Mouse (Mus musculus) midbrain, embryonic 16.5 days (tissue): ENCODE measurements around the gene Cd151. TPM values are rescaled to one million over a fixed set of nuclear protein-coding genes. Genes with fewer than 3 reads are reported as not detected.
A peak's percentile ranks its signal among the peaks of the same experiment; 100 is the strongest.

Experiments used
- ATAC-seq: fragments of 200-750 bp; cut with Nextera tagmentation; 2 replicates; pipeline ENCODE4 v1.8.0; 2017; ENCODE audit warnings: moderate TSS enrichment
- H3K27ac ChIP-seq: fragments of 300-500 bp; sonication (generic); 2 replicates; pipeline ENCODE4 v1.5.1; 2014; ENCODE audit warnings: mild to moderate bottlenecking, low read length, mixed read lengths
- H3K27me3 ChIP-seq: fragments of 300-500 bp; sonication (generic); 2 replicates; pipeline ENCODE4 v1.6.1; 2014; ENCODE audit warnings: low read depth, low read length, mixed read lengths; ENCODE audit not compliant: control insufficient read depth, insufficient read depth
- H3K36me3 ChIP-seq: fragments of 300-500 bp; sonication (generic); 2 replicates; pipeline ENCODE4 v1.6.1; 2014; ENCODE audit warnings: mild to moderate bottlenecking, low read length, moderate library complexity, mixed read lengths; ENCODE audit not compliant: control insufficient read depth, insufficient read depth
- H3K4me1 ChIP-seq: fragments of 300-500 bp; sonication (generic); 2 replicates; pipeline ENCODE4 v1.6.1; 2014; ENCODE audit warnings: mild to moderate bottlenecking, low read length, mixed read lengths; ENCODE audit not compliant: control insufficient read depth, insufficient read depth
- H3K4me2 ChIP-seq: fragments of 300-500 bp; sonication (generic); 2 replicates; pipeline ENCODE4 v1.6.1; 2014; ENCODE audit warnings: mild to moderate bottlenecking, low read length, mixed read lengths
- H3K4me3 ChIP-seq: fragments of 300-500 bp; sonication (generic); 2 replicates; pipeline ENCODE4 v1.5.1; 2014; ENCODE audit warnings: low read depth, mild to moderate bottlenecking, low read length, moderate library complexity, mixed read lengths
- H3K9ac ChIP-seq: fragments of 300-500 bp; sonication (generic); 2 replicates; pipeline ENCODE4 v1.6.1; 2014; ENCODE audit warnings: low read depth, low read length, mixed read lengths
- H3K9me3 ChIP-seq: fragments of 300-500 bp; sonication (generic); replicated peaks from 2 replicates; pipeline ENCODE4 v1.6.1; 2014; ENCODE audit warnings: mild to moderate bottlenecking, low read length, mixed read lengths; ENCODE audit not compliant: control insufficient read depth, poor library complexity, severe bottlenecking
- WGBS: fragments of 180-500 bp; shearing (Covaris S2); extraction: QIAGEN DNeasy Blood & Tissue Kit; methylation state at CpG from one replicate; pipeline ENCODE4 v1.1.7; 2014; 5-methylcytosine and 5-hydroxymethylcytosine counted together
- polyA plus RNA-seq: library from polyadenylated mRNA; unstranded; fragments of >200 nt; fragmentation: Nextera tagmentation; extraction: Ambion mirVana; gene quantifications from 2 replicates; pipeline ENCODE4 v1.2.1, GENCODE M21; 2015

Gene Cd151
- polyA plus RNA-seq, 1 experiment from 2014 or later, result 17.1 TPM

DNA sequence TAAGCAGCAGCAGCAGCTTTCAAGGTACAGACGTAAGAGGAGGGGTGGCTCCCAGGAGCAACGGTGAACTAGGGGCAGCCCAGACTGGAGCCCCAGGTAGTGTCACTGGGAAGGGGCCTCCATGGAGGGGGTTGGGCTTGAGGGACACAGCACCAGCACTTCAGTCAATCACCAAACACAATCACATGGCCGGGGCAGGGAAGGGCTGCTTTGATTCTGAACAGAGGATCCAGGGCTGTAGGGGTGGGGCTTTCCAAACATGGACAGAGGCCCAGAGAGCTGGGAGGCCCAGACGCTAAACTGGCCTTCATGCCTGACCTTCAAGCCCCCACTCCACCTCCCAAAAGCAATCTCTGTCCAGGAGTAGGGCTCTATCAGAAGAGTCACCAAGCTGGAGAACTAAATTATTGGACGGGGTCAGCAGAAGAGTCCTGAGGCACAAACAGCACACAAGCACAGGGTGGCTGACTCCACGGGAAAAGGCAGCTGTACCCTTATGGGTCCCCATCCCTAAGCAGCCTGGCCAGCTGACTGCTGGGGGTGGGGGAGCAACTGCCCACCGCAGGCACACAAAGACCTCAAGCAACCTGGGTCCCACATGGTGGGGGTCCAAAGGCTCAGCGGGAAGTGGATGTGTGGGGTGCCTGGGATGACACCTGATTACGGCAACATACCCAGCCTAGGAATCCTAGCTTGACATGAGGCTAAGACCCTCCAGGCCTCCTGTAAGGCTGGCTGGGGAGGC lies 37.2 kb upstream of the Cd151 start:
- H3K9ac ChIP-seq, result peak overlapping the region; percentile 86
- no peaks in the 10 kb centered on the region for H3K27me3 ChIP-seq
- no peak overlapping the region; the same call in 1 of the 2 replicates for H3K27ac ChIP-seq
- ATAC-seq, result 0 out of 2 replicates have a peak, but pooled peaks have one; percentile 12
- H3K9me3 ChIP-seq, result no peaks in the 10 kb centered on the region
- 61% methylated on average over 9 of the region's 9 CpGs for WGBS
- H3K4me1 ChIP-seq, result peaks cover 34% of the 10 kb centered on the region
- H3K4me2 ChIP-seq, result peak overlapping the region; percentile 76
- H3K4me3 ChIP-seq, result peak overlapping the region; percentile 55
- peaks cover 41% of the 10 kb centered on the region for H3K36me3 ChIP-seq

DNA sequence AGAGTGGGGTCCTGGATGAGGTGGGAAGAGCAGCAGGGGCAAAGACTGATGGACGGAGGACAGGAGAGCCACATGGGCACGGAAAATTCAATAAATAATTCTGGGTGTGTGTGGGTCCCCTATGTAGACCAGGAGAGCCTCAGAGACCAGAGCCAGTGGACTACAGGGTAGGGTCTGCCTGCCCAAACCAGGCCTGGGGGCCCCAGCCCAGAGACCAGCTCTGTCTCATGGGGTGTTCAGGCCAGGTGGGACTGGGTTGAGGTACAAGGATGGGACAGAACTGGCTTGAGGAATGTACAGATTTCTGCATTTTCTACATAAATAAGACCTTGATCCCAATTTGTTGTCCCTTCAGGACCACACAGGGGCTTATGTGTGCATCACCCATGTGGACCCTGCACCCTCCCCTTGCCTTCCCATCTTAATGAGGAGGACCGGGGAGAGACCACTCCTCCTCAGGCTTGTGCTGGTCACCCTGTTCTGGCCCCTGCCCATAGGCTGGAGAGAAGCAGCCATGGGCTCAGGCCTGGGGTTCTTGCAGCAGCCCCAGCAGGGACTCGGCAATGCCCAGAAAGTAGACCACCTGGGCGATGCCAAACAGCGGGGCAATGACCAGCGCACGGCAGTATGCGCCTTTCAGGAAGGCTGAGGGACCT lies 36.5 kb upstream of the Cd151 start:
- Histone ChIP-seq H3K9me3 (no peaks in the 10 kb centered on the region), H3K4me3 (no peak overlapping the region), H3K4me2 (no peak overlapping the region), H3K27ac (no peak overlapping the region), H3K36me3 (peaks cover 41% of the 10 kb centered on the region), H3K4me1 (peaks cover 40% of the 10 kb centered on the region), H3K27me3 (no peaks in the 10 kb centered on the region), H3K9ac (no peak overlapping the region)
- WGBS, result 95% methylated on average over 9 of the region's 9 CpGs
- ATAC-seq, result no peak

DNA sequence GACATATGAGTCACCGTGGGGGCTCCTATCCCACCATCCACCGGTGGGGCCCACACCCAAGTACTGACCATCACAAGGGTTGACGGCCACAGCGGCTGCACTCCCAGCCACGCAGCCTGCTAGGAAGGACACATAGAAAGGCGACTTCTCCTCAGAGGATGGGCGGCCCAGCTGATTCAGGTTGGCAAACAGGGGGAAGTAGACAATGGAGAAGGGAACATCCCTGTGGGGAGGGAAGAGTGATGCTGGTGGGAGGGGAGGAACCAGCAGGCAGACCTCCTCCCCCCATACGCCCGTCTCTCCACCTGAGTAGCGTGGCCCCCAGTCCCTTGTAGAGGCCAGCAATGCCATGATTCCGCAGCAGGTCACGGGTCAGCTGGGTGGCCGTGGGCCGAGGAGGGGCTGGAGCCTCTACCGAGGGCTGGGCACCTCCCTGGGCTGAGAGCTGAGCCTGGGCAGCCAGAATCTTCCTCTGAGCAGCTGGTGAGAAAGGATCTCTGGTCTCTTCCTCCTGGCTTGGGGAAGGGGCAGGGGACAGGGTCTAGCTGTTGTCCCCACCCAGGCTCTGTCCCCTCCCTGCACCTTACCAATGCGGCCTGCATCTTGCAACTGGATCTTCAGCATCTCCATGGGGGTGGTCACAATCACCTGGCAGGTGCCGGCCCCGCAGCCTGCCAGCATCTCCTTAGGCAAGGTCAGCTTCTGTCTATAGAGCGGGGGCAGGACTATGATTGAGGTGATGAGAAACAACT lies 35.6 kb upstream of the Cd151 start:
- 95% methylated on average over 19 of the region's 19 CpGs for WGBS
- Histone ChIP-seq H3K36me3 (peaks cover 35% of the 10 kb centered on the region), H3K4me2 (no peak overlapping the region), H3K4me1 (peaks cover 49% of the 10 kb centered on the region), H3K9ac (0 out of 2 replicates have a peak overlapping the region, but pooled peaks have one; percentile 14), H3K27ac (no peak overlapping the region), H3K9me3 (no peaks in the 10 kb centered on the region), H3K27me3 (no peaks in the 10 kb centered on the region), H3K4me3 (no peak overlapping the region)
- no peak for ATAC-seq

DNA sequence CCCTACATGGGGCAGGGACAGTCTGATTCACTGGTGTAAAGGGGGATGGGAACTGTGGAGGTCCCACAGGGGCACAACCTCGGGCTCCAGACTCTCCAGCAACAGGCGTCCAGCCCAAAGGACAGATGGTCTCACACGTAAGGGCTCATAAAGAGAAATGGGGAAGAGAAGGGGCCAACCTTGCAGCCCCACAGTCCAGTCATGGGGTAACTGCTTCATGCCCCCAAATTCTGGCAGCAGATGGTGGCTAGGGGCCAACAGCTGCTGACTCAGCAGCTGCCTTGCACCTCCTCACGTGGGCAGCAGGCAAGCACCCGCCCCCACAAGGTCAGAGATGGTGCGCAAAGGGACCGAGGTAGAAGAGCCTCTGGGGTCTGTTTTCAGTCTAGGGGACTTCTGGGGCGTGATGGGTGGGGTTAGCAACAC lies 35.0 kb upstream of the Cd151 start:
- H3K4me2 ChIP-seq, result no peak overlapping the region
- no peak for ATAC-seq
- H3K27ac ChIP-seq, result no peak overlapping the region
- 91% methylated on average over 8 of the region's 8 CpGs for WGBS
- no peak overlapping the region for H3K9ac ChIP-seq
- no peaks in the 10 kb centered on the region for H3K27me3 ChIP-seq
- peaks cover 32% of the 10 kb centered on the region for H3K36me3 ChIP-seq
- no peak overlapping the region for H3K4me3 ChIP-seq
- no peaks in the 10 kb centered on the region for H3K9me3 ChIP-seq
- peaks cover 51% of the 10 kb centered on the region for H3K4me1 ChIP-seq

DNA sequence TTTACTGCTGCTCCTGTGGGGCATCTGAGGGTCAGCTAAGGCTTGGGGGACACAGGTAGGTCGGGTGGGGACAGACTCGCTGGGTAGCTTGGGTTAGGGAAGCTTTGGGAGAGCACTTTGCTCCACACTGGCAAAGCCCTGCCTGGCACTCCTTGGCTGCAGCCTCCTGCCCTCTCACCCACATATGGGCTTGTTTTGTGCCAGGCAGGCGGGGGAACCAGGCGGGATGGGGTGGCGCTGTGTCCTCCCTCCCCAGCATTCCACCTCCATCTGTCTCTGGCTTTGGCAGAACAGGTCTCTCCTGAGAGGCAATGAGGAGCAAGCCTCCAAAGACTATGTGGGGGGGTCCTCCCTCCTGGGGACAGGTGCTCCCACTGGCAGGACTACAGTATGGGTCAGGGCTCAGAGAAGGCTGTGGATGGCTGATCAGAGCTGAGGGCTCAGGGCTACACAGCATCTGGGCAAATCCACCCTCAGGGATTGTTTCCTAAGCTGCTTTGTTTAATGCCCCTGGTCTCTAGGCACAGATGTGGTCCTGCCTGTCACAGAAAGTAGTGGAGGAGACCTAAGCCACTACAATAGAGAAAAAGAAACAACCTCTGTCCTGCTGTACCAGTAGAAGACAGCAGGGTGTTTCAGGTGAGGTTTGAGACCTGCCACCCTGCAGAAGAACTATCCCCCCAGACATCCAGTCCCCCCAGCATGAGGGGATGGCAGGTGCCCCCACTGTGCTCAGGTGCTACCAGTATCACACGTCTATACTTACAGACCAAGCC lies 34.3 kb upstream of the Cd151 start:
- ATAC-seq, result no peak
- Histone ChIP-seq H3K36me3 (peaks cover 27% of the 10 kb centered on the region), H3K27ac (no peak overlapping the region), H3K9me3 (no peaks in the 10 kb centered on the region), H3K4me3 (no peak overlapping the region; the same call in 1 of the 2 replicates), H3K4me1 (peaks cover 53% of the 10 kb centered on the region), H3K4me2 (peak overlapping the region; percentile 69), H3K27me3 (no peaks in the 10 kb centered on the region), H3K9ac (peak overlapping the region; percentile 89)
- 90% methylated on average over 6 of the region's 6 CpGs for WGBS

DNA sequence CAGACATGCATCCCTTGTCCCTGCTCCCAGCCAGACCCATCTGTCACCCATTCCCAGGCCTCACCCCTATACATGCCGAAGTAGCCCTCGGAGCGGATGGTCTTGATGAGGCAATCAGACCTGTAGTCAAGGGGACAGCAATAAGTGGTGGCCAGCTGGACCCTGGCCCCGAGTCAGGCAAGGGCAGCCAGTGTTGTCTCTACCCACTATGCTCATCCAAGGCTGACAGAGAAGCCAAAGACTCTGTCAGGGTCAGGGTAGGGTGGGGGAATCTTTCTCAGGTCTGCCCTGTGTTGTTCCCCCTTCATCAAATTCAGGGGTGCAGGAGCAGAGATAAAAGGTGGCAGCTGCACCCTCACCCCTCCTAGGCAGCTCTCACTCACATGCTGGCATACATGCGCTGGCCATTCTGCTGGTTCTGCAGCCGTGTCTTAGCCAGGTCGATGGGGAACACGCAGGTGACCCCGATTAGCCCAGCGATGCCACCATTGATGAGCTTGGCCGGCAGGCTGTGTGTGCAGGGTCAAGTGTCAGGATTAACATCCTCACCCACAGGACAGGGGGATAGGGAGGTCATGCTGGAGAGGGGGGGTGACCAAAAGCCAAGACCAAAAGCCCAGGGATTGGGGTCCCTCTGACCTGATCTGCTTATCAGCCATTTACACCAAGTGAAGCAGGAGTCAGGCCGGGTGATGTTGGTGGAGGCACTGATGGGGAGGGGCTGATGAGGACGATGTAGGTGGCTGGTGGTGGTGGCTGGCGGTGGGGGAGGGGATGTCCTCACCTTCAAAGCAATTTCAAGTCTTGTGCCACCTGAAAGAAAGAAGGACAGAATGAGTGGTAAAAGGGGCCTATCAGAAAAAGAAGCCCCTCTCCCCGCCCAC lies 33.4 kb upstream of the Cd151 start:
- WGBS, result 64% methylated on average over 15 of the region's 15 CpGs
- ATAC-seq, result no peak

DNA sequence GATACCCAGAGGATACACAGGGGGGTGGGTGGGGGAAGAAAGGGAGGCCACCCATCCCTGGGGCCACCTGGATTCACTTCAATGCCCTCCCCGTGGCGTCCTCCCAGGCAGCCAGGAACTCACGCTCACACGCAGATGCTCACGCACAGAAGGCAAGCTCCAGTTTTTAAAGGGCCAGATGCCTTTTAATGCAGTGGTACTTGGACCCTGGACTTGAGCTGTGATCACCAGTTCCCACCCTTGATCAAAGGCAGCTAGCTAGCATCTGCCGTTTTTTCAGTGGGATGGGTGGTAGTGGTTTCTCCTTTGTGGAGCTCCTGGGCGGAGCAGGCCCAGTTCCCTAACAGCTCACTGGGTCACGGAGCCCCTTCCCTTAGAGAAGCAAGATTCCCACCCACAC lies 32.7 kb upstream of the Cd151 start:
- 8% methylated on average over 8 of the region's 8 CpGs for WGBS
- H3K27ac ChIP-seq, result peak overlapping the region; percentile 77

More for the DNA sequence above, 33.4 kb upstream of the Cd151 start:
- Histone ChIP-seq H3K4me3 (peak overlapping the region; percentile 65), H3K4me2 (peak overlapping the region; percentile 69), H3K27me3 (no peaks in the 10 kb centered on the region), H3K9me3 (no peaks in the 10 kb centered on the region), H3K9ac (peak overlapping the region; percentile 89), H3K27ac (peak overlapping the region; percentile 77), H3K36me3 (peaks cover 27% of the 10 kb centered on the region), H3K4me1 (peaks cover 46% of the 10 kb centered on the region)

More for the DNA sequence above, 32.7 kb upstream of the Cd151 start:
- H3K9me3 ChIP-seq, result no peaks in the 10 kb centered on the region
- no peaks in the 10 kb centered on the region for H3K27me3 ChIP-seq
- H3K9ac ChIP-seq, result peak overlapping the region; percentile 89
- H3K4me3 ChIP-seq, result peak overlapping the region; percentile 65
- H3K36me3 ChIP-seq, result peaks cover 27% of the 10 kb centered on the region
- H3K4me2 ChIP-seq, result peak overlapping the region; percentile 69
- H3K4me1 ChIP-seq, result peaks cover 45% of the 10 kb centered on the region
- 0 out of 2 replicates have a peak, but pooled peaks have one; percentile 8 for ATAC-seq
